Mouse (Mus musculus) thymus, adult 2 months (tissue): ENCODE measurements around the gene Gm6588. TPM values are rescaled to one million over a fixed set of nuclear protein-coding genes. Genes with fewer than 3 reads are reported as not detected.

Source experiments
- DNase-seq: peaks from one replicate; pipeline ENCODE4 v3.0.0; 2021
- H3K27ac ChIP-seq: fragments of 200-500 bp; 2 replicates; pipeline ENCODE4 v1.5.1; 2012; ENCODE audit warnings: low read length, control low read depth; ENCODE audit not compliant: control insufficient read depth, insufficient read depth
- H3K27me3 ChIP-seq: fragments of 200-500 bp; 2 replicates; pipeline ENCODE4 v1.6.1; 2012; ENCODE audit warnings: mild to moderate bottlenecking, low read length, moderate library complexity, mixed read lengths; ENCODE audit not compliant: control insufficient read depth, insufficient read depth
- H3K36me3 ChIP-seq: fragments of 200-500 bp; 2 replicates; pipeline ENCODE4 v1.6.1; 2012; ENCODE audit warnings: mild to moderate bottlenecking, low read length, moderate library complexity; ENCODE audit not compliant: control insufficient read depth, insufficient read depth
- H3K4me1 ChIP-seq: fragments of 200-500 bp; replicated peaks from 2 replicates; pipeline ENCODE4 v1.6.1; 2012; ENCODE audit warnings: low read length; ENCODE audit not compliant: control insufficient read depth, insufficient read depth
- H3K4me3 ChIP-seq: fragments of 200-500 bp; 2 replicates; pipeline ENCODE4 v1.5.1; 2012; ENCODE audit warnings: mild to moderate bottlenecking, low read length, control low read depth, moderate library complexity; ENCODE audit not compliant: control insufficient read depth, insufficient read depth
- CTCF ChIP-seq: fragments of 200-500 bp; IDR thresholded peaks from 2 replicates; pipeline ENCODE4 v1.5.1; 2012; ENCODE audit warnings: mild to moderate bottlenecking, control low read depth, low read length, moderate library complexity, borderline replicate concordance; ENCODE audit not compliant: control insufficient read depth, poor library complexity, insufficient read depth; ENCODE audit errors: extremely low read depth
- POLR2A ChIP-seq: fragments of 200-500 bp; IDR thresholded peaks from 2 replicates; pipeline ENCODE4 v1.6.1; 2012; ENCODE audit warnings: mild to moderate bottlenecking, low read length, control low read depth, moderate library complexity; ENCODE audit not compliant: control insufficient read depth, poor library complexity, insufficient read depth; ENCODE audit errors: extremely low read depth
- WGBS: fragments of 180-500 bp; shearing (Covaris S2); methylation state at CpG from one replicate; pipeline ENCODE4 v1.1.7; 2018; 5-methylcytosine and 5-hydroxymethylcytosine counted together
- polyA plus RNA-seq: library from polyadenylated mRNA; depleted of rRNA; stranded (reverse); fragments of >200 nt; gene quantifications from 2 replicates; pipeline ENCODE4 v1.2.3, GENCODE M21; 2012

Gm6588 gene
- polyA plus RNA-seq, 1 experiment, result 0.07 TPM

DNA sequence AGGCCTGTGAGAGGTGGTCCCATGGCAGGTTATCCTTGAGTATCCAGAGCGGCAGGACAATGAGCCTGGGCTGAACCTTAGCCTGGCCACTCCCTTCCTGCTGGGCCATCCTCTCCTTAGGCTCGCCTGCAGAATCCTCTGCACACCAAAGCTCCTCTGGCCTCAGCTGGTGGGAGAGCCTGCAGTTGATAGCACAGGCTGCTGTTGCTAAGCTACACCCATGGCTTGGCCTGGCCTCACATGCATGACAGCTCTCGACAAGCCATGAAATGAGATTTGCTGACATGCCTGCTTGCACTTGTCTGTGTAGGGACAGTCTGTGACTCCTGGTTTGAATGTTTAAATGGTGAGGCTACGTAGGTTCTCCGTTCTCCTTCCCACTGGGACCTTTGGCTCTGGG, 32.6 kb upstream of the Gm6588 start:
- H3K4me3 ChIP-seq, result no peak overlapping the region
- no peaks in the 10 kb centered on the region for H3K36me3 ChIP-seq
- DNase-seq, result no peak
- 86% methylated on average over 5 of the region's 5 CpGs for WGBS
- no peak for TF ChIP-seq POLR2A
- no peak for TF ChIP-seq CTCF
- no peaks in the 10 kb centered on the region for H3K4me1 ChIP-seq
- H3K27ac ChIP-seq, result no peak overlapping the region
- H3K27me3 ChIP-seq, result no peaks in the 10 kb centered on the region

DNA sequence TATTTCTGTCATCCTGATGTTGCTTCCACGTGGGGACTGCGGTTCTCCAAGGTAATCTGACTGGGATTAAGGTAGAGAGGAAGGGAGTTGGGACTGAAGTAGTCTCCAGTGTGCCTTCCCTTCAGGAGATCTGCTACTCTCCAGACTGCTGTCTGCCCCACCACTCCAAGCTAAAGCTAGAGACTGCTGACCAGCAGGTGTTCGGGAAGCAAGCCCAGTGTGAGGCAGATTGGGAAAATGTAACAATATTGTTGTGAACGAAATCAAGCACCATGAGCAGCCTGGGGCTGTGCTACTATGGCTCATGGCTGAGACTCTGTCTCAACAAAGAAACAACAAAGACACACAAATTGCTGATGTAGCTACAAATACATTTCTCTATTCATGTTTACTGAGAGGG, 31.2 kb upstream of the Gm6588 start:
- Histone ChIP-seq H3K36me3 (no peaks in the 10 kb centered on the region), H3K4me1 (no peaks in the 10 kb centered on the region), H3K27me3 (no peaks in the 10 kb centered on the region), H3K27ac (no peak overlapping the region), H3K4me3 (no peak overlapping the region)
- no peak for DNase-seq
- no peak for TF ChIP-seq CTCF
- TF ChIP-seq POLR2A, result no peak
- WGBS, result 76% methylated on average over 4 of the region's 4 CpGs

DNA sequence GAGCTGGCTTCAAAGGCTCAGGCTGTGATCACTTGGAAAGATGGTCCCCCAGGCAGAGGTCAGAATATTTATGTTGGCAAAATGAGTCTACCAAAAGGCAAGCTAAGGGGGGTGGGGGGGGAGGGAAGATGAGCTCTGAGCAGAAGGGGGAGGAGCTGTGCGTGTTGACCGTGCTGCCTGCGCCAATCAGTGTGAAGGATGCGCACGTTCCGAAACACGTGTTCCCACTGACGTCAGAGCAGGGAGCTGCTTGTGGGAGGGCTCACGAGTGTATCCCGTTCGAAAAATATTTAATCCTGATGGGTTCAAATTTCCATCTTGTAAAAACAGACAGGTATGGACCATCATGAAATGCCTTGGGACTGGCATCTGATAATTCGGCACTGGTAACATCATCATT, 29.7 kb upstream of the Gm6588 start:
- TF ChIP-seq POLR2A (no peak), CTCF (no peak)
- 65% methylated on average over 12 of the region's 12 CpGs for WGBS
- H3K27ac ChIP-seq, result no peak overlapping the region

DNA sequence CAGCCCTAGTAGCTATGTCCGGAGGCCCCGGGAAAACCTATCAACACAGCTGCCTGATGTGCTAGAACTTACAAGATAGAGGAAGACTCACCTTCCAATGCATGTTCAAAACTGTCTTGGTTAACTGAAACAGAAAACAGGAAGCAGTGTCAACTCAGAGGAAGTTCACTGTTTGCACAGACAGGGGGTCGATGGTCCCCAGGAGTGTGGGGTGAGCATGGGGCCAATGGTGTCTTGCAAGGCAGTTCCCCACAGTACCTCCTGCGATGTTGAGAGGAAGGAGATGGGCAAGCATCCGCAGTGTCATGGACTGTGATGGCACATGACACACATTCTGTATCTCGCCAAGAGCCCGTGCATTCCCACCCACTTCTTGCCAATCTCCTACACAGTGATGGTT, 22.6 kb upstream of the Gm6588 start:
- Histone ChIP-seq H3K27me3 (no peaks in the 10 kb centered on the region), H3K4me3 (no peak overlapping the region), H3K4me1 (peaks cover 8% of the 10 kb centered on the region), H3K36me3 (no peaks in the 10 kb centered on the region), H3K27ac (no peak overlapping the region)
- WGBS, result 23% methylated on average over 7 of the region's 7 CpGs
- DNase-seq, result no peak
- TF ChIP-seq CTCF (no peak), POLR2A (no peak)

More for the DNA sequence above, 29.7 kb upstream of the Gm6588 start:
- no peak for DNase-seq
- H3K36me3 ChIP-seq, result no peaks in the 10 kb centered on the region
- no peak overlapping the region for H3K4me3 ChIP-seq
- H3K4me1 ChIP-seq, result no peaks in the 10 kb centered on the region
- H3K27me3 ChIP-seq, result no peaks in the 10 kb centered on the region

DNA sequence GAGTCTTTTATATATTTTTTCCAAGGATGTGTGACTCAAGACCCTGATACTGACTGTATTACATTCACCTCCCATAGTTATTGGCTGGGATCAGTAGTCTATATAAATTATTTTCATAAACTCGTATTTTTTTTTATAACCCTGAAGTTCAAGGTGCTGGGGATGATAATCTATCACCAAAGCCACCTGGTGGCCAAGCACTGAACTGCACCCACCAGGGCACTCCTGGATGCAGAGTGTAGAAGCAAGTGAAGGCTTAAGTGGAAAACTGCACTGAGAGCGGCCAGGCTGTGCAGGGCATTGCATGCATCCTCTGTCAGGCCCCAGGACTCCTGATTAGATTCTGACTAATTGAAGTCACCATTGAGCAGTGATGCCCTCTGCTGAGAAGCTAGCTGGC, 21.9 kb upstream of the Gm6588 start:
- no peak overlapping the region for H3K4me3 ChIP-seq
- H3K36me3 ChIP-seq, result no peaks in the 10 kb centered on the region
- WGBS, result 52% methylated on average over 2 of the region's 2 CpGs
- H3K27me3 ChIP-seq, result no peaks in the 10 kb centered on the region
- no peak for TF ChIP-seq POLR2A
- TF ChIP-seq CTCF, result peak; percentile 45; the same call in 1 of the 2 replicates
- peaks cover 8% of the 10 kb centered on the region for H3K4me1 ChIP-seq
- no peak overlapping the region for H3K27ac ChIP-seq
- peak; percentile 65 for DNase-seq

DNA sequence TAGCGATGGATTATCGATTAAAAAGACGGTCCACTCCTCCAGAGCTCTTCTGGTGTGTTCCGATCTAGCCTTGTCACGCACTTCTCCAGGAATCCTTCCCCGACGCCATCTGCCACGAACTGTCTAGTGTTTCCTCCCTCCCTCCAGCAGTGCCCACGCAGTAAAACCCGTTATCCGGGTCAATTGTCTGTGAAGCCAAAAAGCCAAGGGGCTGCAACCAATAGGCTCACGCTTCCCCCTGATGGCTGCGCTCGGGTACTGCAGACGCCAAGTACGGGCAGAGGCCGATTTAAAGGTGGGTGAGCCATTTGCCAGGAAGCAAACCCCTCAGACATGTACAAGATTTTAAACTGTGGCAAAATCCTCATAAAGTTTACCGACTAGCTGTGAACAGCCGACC, 20.3 kb upstream of the Gm6588 start:
- no peak overlapping the region for H3K27ac ChIP-seq
- H3K27me3 ChIP-seq, result no peaks in the 10 kb centered on the region
- peak; percentile 68 for DNase-seq
- no peak overlapping the region for H3K4me3 ChIP-seq
- 18% methylated on average over 19 of the region's 19 CpGs for WGBS
- peaks cover 8% of the 10 kb centered on the region for H3K4me1 ChIP-seq
- no peaks in the 10 kb centered on the region for H3K36me3 ChIP-seq
- peak; percentile 72; the same call in 1 of the 2 replicates for TF ChIP-seq CTCF
- TF ChIP-seq POLR2A, result no peak
